Mouse (Mus musculus) heart, adult 2 months (tissue): ENCODE data around the gene Saa2. TPM values are rescaled to one million over a fixed set of nuclear protein-coding genes. Genes with fewer than 3 reads are reported as not detected.

ENCODE experiments used
- DNase-seq, 2 experiments: peaks; one replicate each; pipeline ENCODE4 v3.0.0; 2021
- H3K27ac ChIP-seq: fragments of 200-600 bp; 2 replicates; pipeline ENCODE4 v1.8.1; 2022
- H3K27me3 ChIP-seq: fragments of 200-500 bp; 2 replicates; pipeline ENCODE4 v1.6.1; 2012; ENCODE audit warnings: mild to moderate bottlenecking, low read length, inconsistent platforms, mixed read lengths; ENCODE audit not compliant: control insufficient read depth, insufficient read depth
- H3K36me3 ChIP-seq: fragments of 200-500 bp; 2 replicates; pipeline ENCODE4 v1.6.1; 2012; ENCODE audit warnings: low read length, inconsistent platforms; ENCODE audit not compliant: control insufficient read depth, insufficient read depth
- H3K4me1 ChIP-seq: fragments of 200-500 bp; 2 replicates; pipeline ENCODE4 v1.6.1; 2011; ENCODE audit warnings: low read length; ENCODE audit not compliant: control insufficient read depth, insufficient read depth
- H3K4me3 ChIP-seq: fragments of 200-600 bp; 2 replicates; pipeline ENCODE4 v1.8.1; 2022
- H3K79me2 ChIP-seq: fragments of 200-500 bp; replicated peaks from 2 replicates; pipeline ENCODE4 v1.6.1; 2012; ENCODE audit warnings: mild to moderate bottlenecking, inconsistent platforms, low read length, moderate library complexity, mixed read lengths; ENCODE audit not compliant: control insufficient read depth, insufficient read depth
- H3K9ac ChIP-seq: fragments of 200-500 bp; 2 replicates; pipeline ENCODE4 v1.6.1; 2012; ENCODE audit warnings: low read depth, mild to moderate bottlenecking, control low read depth, inconsistent platforms, low read length, mixed read lengths
- CTCF ChIP-seq: fragments of 200-600 bp; IDR thresholded peaks from 2 replicates; pipeline ENCODE4 v1.8.1; 2022; ENCODE audit warnings: antibody characterized with exemption, mild to moderate bottlenecking, moderate library complexity
- EP300 ChIP-seq: fragments of 200-500 bp; IDR thresholded peaks from 2 replicates; pipeline ENCODE4 v1.6.1; 2011; ENCODE audit warnings: low read depth, low read length, control low read depth; ENCODE audit not compliant: insufficient read depth
- POLR2A ChIP-seq: fragments of 200-500 bp; IDR thresholded peaks from 2 replicates; pipeline ENCODE4 v1.6.1; 2011; ENCODE audit warnings: mild to moderate bottlenecking, low read depth, low read length, control low read depth; ENCODE audit not compliant: insufficient read depth
- WGBS: fragments of 180-500 bp; shearing (Covaris S2); methylation state at CpG from one replicate; pipeline ENCODE4 v1.1.7; 2018; 5-methylcytosine and 5-hydroxymethylcytosine counted together
- intact Hi-C: fragments of 180-260 bp; cut with DNase I; formaldehyde crosslinking; loops from one replicate; pipeline ENCODE4 v1.15.1; 2025
- long read RNA-seq: library from polyadenylated mRNA; stranded (forward); transcript quantifications from one replicate; pipeline ENCODE4 v2.0.0, GENCODE M21; 2021
- polyA plus RNA-seq: library from polyadenylated mRNA; depleted of rRNA; stranded (reverse); fragments of >200 nt; gene quantifications from 2 replicates; pipeline ENCODE4 v1.2.3, GENCODE M21; 2012; rRNA removed
- total RNA-seq, 2 experiments: library from RNA; stranded (reverse); gene quantifications; 2 replicates each; pipeline ENCODE4 v1.2.3; 2021

The Saa2 gene
- not detected for total RNA-seq
- polyA plus RNA-seq: not detected in 2 replicates
- long read RNA-seq: 0 reads

GRCm38 (mm10) chr7:46751490-46751889 is at the start of gene Saa2:
Saa2 (plus strand) TSS chr7:46751790.
- Histone ChIP-seq H3K27ac (no peak within 1 kb of the TSS), H3K79me2 (no peaks in the 10 kb centered on the region), H3K9ac (no peak within 1 kb of the TSS), H3K4me1 (peaks cover 4% of the 10 kb centered on the region), H3K27me3 (no peaks in the 10 kb centered on the region), H3K4me3 (no peak within 1 kb of the TSS), H3K36me3 (no peaks in the 10 kb centered on the region)
- TF ChIP-seq POLR2A (no peak), CTCF (no peak), EP300 (no peak)
- DNase-seq: no peak
- intact Hi-C loops: no loop called here
- 64% methylated on average over 3 of the region's 3 CpGs for WGBS

GRCm38 (mm10) chr7:46710390-46710844 is 41.2 kb upstream of the Saa2 start, which contains the start of gene Saal1:
Saal1 (minus strand) TSS chr7:46710680.
- Histone ChIP-seq H3K4me1 (no peaks in the 10 kb centered on the region; the same call in 1 of the 2 replicates), H3K4me3 (peak within 1 kb of the TSS; percentile 79), H3K79me2 (no peaks in the 10 kb centered on the region), H3K36me3 (no peaks in the 10 kb centered on the region), H3K27me3 (no peaks in the 10 kb centered on the region; the same call in 1 of the 2 replicates), H3K9ac (peak within 1 kb of the TSS; percentile 87), H3K27ac (peak within 1 kb of the TSS; percentile 85)
- under 1% methylated on average over 38 of the region's 38 CpGs for WGBS
- intact Hi-C loops: loop anchor here (5.0 to 10.0 kb wide), 4 partner anchors 62 to 316 kb away; partner anchors contain the start of genes Kcnc1 and Tsg101
- TF ChIP-seq EP300: no peak
- TF ChIP-seq CTCF: peak; percentile 75
- peak; percentile 72 for TF ChIP-seq POLR2A
- peak; percentile 87 to 90 for DNase-seq

- intact Hi-C loops: loop anchor here (5.0 to 10.0 kb wide), 4 partner anchors 60 to 317 kb away; partner anchors contain the start of genes Kcnc1 and Tsg101
- H3K4me1 ChIP-seq: no peaks in the 10 kb centered on the region; the same call in 1 of the 2 replicates
- H3K9ac ChIP-seq: no peak overlapping the region
- no peaks in the 10 kb centered on the region; the same call in 1 of the 2 replicates for H3K27me3 ChIP-seq
- no peak for TF ChIP-seq EP300
- TF ChIP-seq POLR2A: no peak
- TF ChIP-seq CTCF: no peak
- H3K79me2 ChIP-seq: no peaks in the 10 kb centered on the region
- no peak overlapping the region for H3K27ac ChIP-seq
- DNase-seq: no peak
- 54% methylated on average over 6 of the region's 6 CpGs for WGBS
- H3K4me3 ChIP-seq: no peak overlapping the region
- H3K36me3 ChIP-seq: no peaks in the 10 kb centered on the region
These were observed 39.3 kb upstream of the Saa2 start for GRCm38 (mm10) chr7:46712250-46712649.

- Histone ChIP-seq H3K36me3 (no peaks in the 10 kb centered on the region), H3K9ac (no peak overlapping the region), H3K4me1 (no peaks in the 10 kb centered on the region; the same call in 1 of the 2 replicates), H3K27me3 (no peaks in the 10 kb centered on the region; the same call in 1 of the 2 replicates), H3K79me2 (no peaks in the 10 kb centered on the region), H3K4me3 (no peak overlapping the region), H3K27ac (no peak overlapping the region)
- no peak for TF ChIP-seq POLR2A
- TF ChIP-seq CTCF: peak; percentile 88
- TF ChIP-seq EP300: 0 out of 2 replicates have a peak, but pooled peaks have one; percentile 16
- intact Hi-C loops: loop anchor here (5.0 to 10.0 kb wide), 4 partner anchors 58 to 320 kb away; partner anchors contain the start of genes Kcnc1 and Tsg101
- DNase-seq: peak; percentile 49 to 56
- WGBS: 23% methylated on average over 6 of the region's 6 CpGs
These were observed 37.1 kb upstream of the Saa2 start for GRCm38 (mm10) chr7:46714518-46714917.

GRCm38 (mm10) chr7:46715600-46715999 is 36.0 kb upstream of the Saa2 start, which contains the start of gene Saa3:
Saa3 (minus strand) TSS chr7:46715700.
- intact Hi-C loops: loop anchor here (10.0 kb wide), 2 partner anchors 199 to 321 kb away; partner anchors contain the start of genes Kcnc1 and Tsg101
- Histone ChIP-seq H3K4me3 (no peak within 1 kb of the TSS), H3K27me3 (no peaks in the 10 kb centered on the region; the same call in 1 of the 2 replicates), H3K27ac (no peak within 1 kb of the TSS), H3K79me2 (no peaks in the 10 kb centered on the region), H3K4me1 (no peaks in the 10 kb centered on the region; the same call in 1 of the 2 replicates), H3K9ac (no peak within 1 kb of the TSS), H3K36me3 (no peaks in the 10 kb centered on the region)
- 83% methylated on average over 5 of the region's 5 CpGs for WGBS
- DNase-seq: no peak
- no peak for TF ChIP-seq EP300
- TF ChIP-seq CTCF: no peak
- no peak for TF ChIP-seq POLR2A

GRCm38 (mm10) chr7:46716897-46717296 is 34.7 kb upstream of the Saa2 start:
- Histone ChIP-seq H3K4me3 (no peak overlapping the region), H3K36me3 (no peaks in the 10 kb centered on the region), H3K27ac (no peak overlapping the region), H3K79me2 (no peaks in the 10 kb centered on the region), H3K9ac (no peak overlapping the region), H3K27me3 (no peaks in the 10 kb centered on the region; the same call in 1 of the 2 replicates), H3K4me1 (no peaks in the 10 kb centered on the region; the same call in 1 of the 2 replicates)
- 19% methylated on average over 5 of the region's 5 CpGs for WGBS
- no peak for TF ChIP-seq POLR2A
- no peak for TF ChIP-seq EP300
- TF ChIP-seq CTCF: no peak
- intact Hi-C loops: loop anchor here (10.0 kb wide), 2 partner anchors 198 to 322 kb away; partner anchors contain the start of genes Kcnc1 and Tsg101
- DNase-seq: peak; percentile 16 to 32
